23 mouse cellular contexts compared by ENCODE assay signal in genomic region chr11:4659818-4660217, GRCm38 (mm10). TPM values are rescaled to one million over a fixed set of nuclear protein-coding genes. Genes with fewer than 3 reads are reported as not detected.
DNase-seq lines count a peak whose midpoint lies in the region; ATAC-seq and TF ChIP-seq lines count a peak whose summit lies in the region.
"Had no signal": no experiment of that assay in that cellular context is flagged by ENCODE, and none has a peak within 500 bp of the region (broad histone marks: within the 10 kb centered on the region; RNA-seq: fewer than 3 reads in every experiment).

No protein-coding gene starts in this region.

- no peaks in the 10 kb centered on the region for H3K27me3 ChIP-seq in C2C12 (ENCODE audit: control insufficient read depth, insufficient read depth, insufficient read length)
- no peaks in the 10 kb centered on the region for H3K27me3 ChIP-seq in liver, embryonic 13.5 days
- H3K27me3 ChIP-seq in kidney, embryonic 14.5 days (ENCODE audit: control insufficient read depth, insufficient read depth, low read length): no peaks in the 10 kb centered on the region
- H3K27me3 ChIP-seq: forebrain, embryonic 15.5 days; heart, embryonic 13.5 days; kidney, embryonic 15.5 days; limb, embryonic 12.5 days; neural tube, embryonic 15.5 days had no signal

- H3K4me3 ChIP-seq in C2C12 (ENCODE audit: insufficient read depth, poor library complexity, severe bottlenecking): no peak overlapping the region
- no peak overlapping the region for H3K4me3 ChIP-seq in liver, embryonic 13.5 days (replicated peaks)
- no peak overlapping the region for H3K4me3 ChIP-seq in kidney, embryonic 14.5 days (ENCODE audit: low read length)
- H3K4me3 ChIP-seq: erythroblast, embryonic 14.5 days; forebrain, embryonic 15.5 days; heart, embryonic 13.5 days; kidney, embryonic 15.5 days; left cerebral cortex, adult 2 months; limb, embryonic 12.5 days; midbrain, embryonic 10.5 days; neural tube, embryonic 15.5 days had no signal

- H3K79me2 ChIP-seq in C2C12 (ENCODE audit: control insufficient read depth, insufficient read depth): no peaks in the 10 kb centered on the region

- DNase-seq in adipocyte (ENCODE audit: low spot score): peak; percentile 42
- peak; percentile 33 for DNase-seq in liver, embryonic 13.5 days
- DNase-seq in frontal cortex, postnatal 36 days (ENCODE audit: low spot score in 2 of 2): no peak
- DNase-seq in retina, embryonic 14.5 days (ENCODE audit: low spot score): no peak
- DNase-seq: cerebellum, postnatal 10 days; gastrocnemius, postnatal 10 days; heart, postnatal 4 days had no signal

- peak overlapping the region; percentile 89 for H3K27ac ChIP-seq in liver, embryonic 13.5 days
- no peak overlapping the region for H3K27ac ChIP-seq in kidney, embryonic 14.5 days (ENCODE audit: low read depth, low read length)
- H3K27ac ChIP-seq: forebrain, embryonic 15.5 days; heart, embryonic 13.5 days; hindbrain, postnatal 0 days; kidney, embryonic 15.5 days; left cerebral cortex, adult 2 months; limb, embryonic 12.5 days; midbrain, embryonic 10.5 days; neural tube, embryonic 15.5 days had no signal

- H3K4me2 ChIP-seq in liver, embryonic 13.5 days: peak overlapping the region; percentile 55
- H3K4me2 ChIP-seq in kidney, embryonic 14.5 days (replicated peaks; ENCODE audit: low read depth, low read length): no peak overlapping the region
- H3K4me2 ChIP-seq: forebrain, embryonic 15.5 days; heart, embryonic 13.5 days; kidney, embryonic 15.5 days; limb, embryonic 12.5 days; neural tube, embryonic 15.5 days had no signal

- no peak overlapping the region for H3ac ChIP-seq in C2C12 (ENCODE audit: control insufficient read depth, insufficient read length, low read depth)

- peak overlapping the region; percentile 59 for H3K9ac ChIP-seq in liver, embryonic 13.5 days
- no peak overlapping the region for H3K9ac ChIP-seq in kidney, embryonic 14.5 days (ENCODE audit: low read depth, low read length)
- H3K9ac ChIP-seq: forebrain, embryonic 15.5 days; heart, embryonic 13.5 days; kidney, embryonic 15.5 days; limb, embryonic 12.5 days; neural tube, embryonic 15.5 days had no signal

- ATAC-seq in liver, embryonic 13.5 days (ENCODE audit: low read depth): peak; percentile 45; the same call in 1 of the 2 replicates
- peak; percentile 71 for ATAC-seq in megakaryocyte-erythroid progenitor cell, adult 5-6 weeks (replicated peaks; ENCODE audit: low FRiP score, low TSS enrichment, poor library complexity, severe bottlenecking)
- no peak for ATAC-seq in kidney, embryonic 14.5 days (ENCODE audit: low FRiP score, low TSS enrichment)
- ATAC-seq: forebrain, embryonic 15.5 days; hindbrain, postnatal 0 days had no signal

- TF ChIP-seq CTCF in C2C12 (IDR thresholded peaks at IDR 0.05; ENCODE audit: control insufficient read depth, insufficient read depth, insufficient read length): no peak

- peaks cover 38% of the 10 kb centered on the region for H3K4me1 ChIP-seq in liver, embryonic 13.5 days (replicated peaks)
- no peaks in the 10 kb centered on the region for H3K4me1 ChIP-seq in kidney, embryonic 14.5 days (ENCODE audit: control insufficient read depth, insufficient read depth, low read length)
- H3K4me1 ChIP-seq: kidney, embryonic 15.5 days; limb, embryonic 12.5 days; midbrain, embryonic 10.5 days had no signal

- peaks cover 45% of the 10 kb centered on the region for H3K36me3 ChIP-seq in C2C12 (ENCODE audit: control insufficient read depth, insufficient read depth)
- peaks cover 69% of the 10 kb centered on the region for H3K36me3 ChIP-seq in liver, embryonic 13.5 days
- H3K36me3 ChIP-seq in kidney, embryonic 14.5 days (ENCODE audit: control insufficient read depth, insufficient read depth, low read length): peaks cover 36% of the 10 kb centered on the region

- 27% methylated on average over 1 of the region's 1 CpGs for WGBS in liver, embryonic 13.5 days (ENCODE audit: insufficient replicate concordance)
- 89% methylated on average over 1 of the region's 1 CpGs for WGBS in kidney, embryonic 14.5 days

- H3K9me3 ChIP-seq in liver, embryonic 13.5 days (replicated peaks): no peaks in the 10 kb centered on the region
- no peaks in the 10 kb centered on the region for H3K9me3 ChIP-seq in kidney, embryonic 14.5 days (ENCODE audit: control insufficient read depth, low read length)
- H3K9me3 ChIP-seq: forebrain, embryonic 15.5 days; heart, embryonic 13.5 days; kidney, embryonic 15.5 days; limb, embryonic 12.5 days; midbrain, embryonic 10.5 days; neural tube, embryonic 15.5 days had no signal

- no peaks in the 10 kb centered on the region for H3K79me3 ChIP-seq in C2C12 (ENCODE audit: low read depth)

TF ChIP-seq in C2C12, 6 proteins besides CTCF, POLR2A, EP300 and RAD21:
- no peak for TF ChIP-seq MYOD1 (IDR thresholded peaks at IDR 0.05; ENCODE audit: control insufficient read depth, insufficient read length, low read depth)
- TF ChIP-seq CEBPB (IDR thresholded peaks at IDR 0.05; ENCODE audit: low read depth): peak; percentile 43

RNA-seq across cellular contexts. Expression of gene Ascc2, which starts 22.3 kb away (rescaled TPM):
- 22.6 TPM for polyA plus RNA-seq in C2C12 (2012; fragmentation: generic; extraction: Trizol)
- 18.9 and 23.9 TPM in 2 replicates for polyA plus RNA-seq in liver, embryonic 13.5 days (2015; fragmentation: Nextera tagmentation; extraction: Ambion mirVana)
- 29.8 and 44.7 TPM in 2 replicates for total RNA-seq in megakaryocyte-erythroid progenitor cell, adult 5-6 weeks (2014; fragmentation: Nextera tagmentation)
- total RNA-seq in megakaryocyte-erythroid progenitor cell, adult 5-6 weeks (2017): 20.7 and 22.6 TPM in 2 replicates
- polyA plus RNA-seq in kidney, embryonic 14.5 days (2014; fragmentation: Nextera tagmentation; extraction: Ambion mirVana): 20.9 and 36.2 TPM in 2 replicates

RNA-seq across cellular contexts. Expression of gene Gm11032, which starts 40.0 kb away (rescaled TPM):
- not detected for polyA plus RNA-seq in C2C12 (2012; fragmentation: generic; extraction: Trizol)
- polyA plus RNA-seq in liver, embryonic 13.5 days (2015; fragmentation: Nextera tagmentation; extraction: Ambion mirVana): not detected in 2 replicates
- total RNA-seq in megakaryocyte-erythroid progenitor cell, adult 5-6 weeks (2014; fragmentation: Nextera tagmentation): not detected in 2 replicates
- not detected in 2 replicates for total RNA-seq in megakaryocyte-erythroid progenitor cell, adult 5-6 weeks (2017)
- polyA plus RNA-seq in kidney, embryonic 14.5 days (2014; fragmentation: Nextera tagmentation; extraction: Ambion mirVana): not detected in 2 replicates
- total RNA-seq: adrenal gland, adult 18-20 months; gastrocnemius, postnatal 10 days; heart, postnatal 4 days; hindbrain, postnatal 0 days; left cerebral cortex, adult 2 months had no signal
- polyA plus RNA-seq: erythroblast, embryonic 14.5 days; forebrain, embryonic 15.5 days; heart, embryonic 13.5 days; hindbrain, postnatal 0 days; kidney, embryonic 15.5 days; limb, embryonic 12.5 days; lung, embryonic 16.5 days; midbrain, embryonic 10.5 days; neural tube, embryonic 15.5 days; testis, adult 2 months; urinary bladder, adult 2 months had no signal

RNA-seq across cellular contexts. Expression of gene Uqcr10, which starts 44.3 kb away (rescaled TPM):
- polyA plus RNA-seq in C2C12 (2012; fragmentation: generic; extraction: Trizol): 905 TPM
- polyA plus RNA-seq in liver, embryonic 13.5 days (2015; fragmentation: Nextera tagmentation; extraction: Ambion mirVana): 687 and 723 TPM in 2 replicates
- total RNA-seq in megakaryocyte-erythroid progenitor cell, adult 5-6 weeks (2014; fragmentation: Nextera tagmentation): 465 and 535 TPM in 2 replicates
- total RNA-seq in megakaryocyte-erythroid progenitor cell, adult 5-6 weeks (2017): 83.7 and 121 TPM in 2 replicates
- 800 and 1,083 TPM in 2 replicates for polyA plus RNA-seq in kidney, embryonic 14.5 days (2014; fragmentation: Nextera tagmentation; extraction: Ambion mirVana)

RNA-seq across cellular contexts. Expression of gene Zmat5, which starts 44.7 kb away (rescaled TPM):
- polyA plus RNA-seq in C2C12 (2012; fragmentation: generic; extraction: Trizol): 41.5 TPM
- polyA plus RNA-seq in liver, embryonic 13.5 days (2015; fragmentation: Nextera tagmentation; extraction: Ambion mirVana): 30.2 and 31.0 TPM in 2 replicates
- 24.5 and 37.3 TPM in 2 replicates for total RNA-seq in megakaryocyte-erythroid progenitor cell, adult 5-6 weeks (2014; fragmentation: Nextera tagmentation)
- total RNA-seq in megakaryocyte-erythroid progenitor cell, adult 5-6 weeks (2017): 3.4 and 8.1 TPM in 2 replicates
- 59.8 and 77.4 TPM in 2 replicates for polyA plus RNA-seq in kidney, embryonic 14.5 days (2014; fragmentation: Nextera tagmentation; extraction: Ambion mirVana)

Comparison
In these comparisons a context has a peak if more than half of its experiments do, and no peak if none do; other contexts are left out.
1. DNase-seq: peak in adipocyte (single experiment) and liver, embryonic 13.5 days (single experiment); none in frontal cortex, postnatal 36 days (0 of 2) and retina, embryonic 14.5 days (single experiment).